Mouse (Mus musculus) heart, adult 2 months (tissue): ENCODE measurements around the gene Cplx3.

Experiments used
- CTCF ChIP-seq: fragments of 200-600 bp; IDR thresholded peaks from 2 replicates; pipeline ENCODE4 v1.8.1; 2022; ENCODE audit warnings: antibody characterized with exemption, mild to moderate bottlenecking, moderate library complexity
- POLR2A ChIP-seq: fragments of 200-500 bp; IDR thresholded peaks from 2 replicates; pipeline ENCODE4 v1.6.1; 2011; ENCODE audit warnings: mild to moderate bottlenecking, low read depth, low read length, control low read depth; ENCODE audit not compliant: insufficient read depth

DNA sequence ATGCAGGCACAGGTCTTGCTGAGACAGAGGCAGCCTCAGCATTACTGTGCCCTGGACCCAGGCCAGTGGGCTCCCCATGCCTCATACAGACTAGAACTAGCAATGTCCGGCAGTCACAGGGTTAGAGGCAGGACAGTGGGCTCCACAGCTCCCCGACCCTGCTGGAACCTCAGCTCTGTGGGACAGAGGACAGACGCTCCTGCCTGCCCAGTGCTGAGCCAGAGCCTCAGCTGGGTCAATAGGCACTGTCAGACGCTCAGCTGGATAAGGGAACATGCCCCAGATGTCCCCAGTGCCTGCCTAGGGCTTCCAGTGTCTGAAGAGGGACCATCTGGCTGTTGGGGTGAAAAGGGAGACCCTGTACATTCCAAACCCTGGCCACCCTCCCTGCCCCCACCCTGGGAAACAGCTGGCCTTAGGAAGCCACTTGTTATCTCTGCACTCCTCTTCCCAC is 8.1 kb downstream of the Cplx3 start:
- TF ChIP-seq CTCF: no peak
- no peak for TF ChIP-seq POLR2A
